Mouse (Mus musculus) G1E (cell line): ENCODE data around the gene Ago4.

Experiments used
- CTCF ChIP-seq: IDR thresholded peaks from 2 replicates; pipeline ENCODE4 v1.5.1; 2012; ENCODE audit warnings: low read depth, low read length, inconsistent platforms, mixed read lengths
- GATA1 ChIP-seq: IDR thresholded peaks from 2 replicates; pipeline ENCODE4 v1.6.1; 2012; ENCODE audit warnings: borderline replicate concordance, low read length, inconsistent platforms, mixed read lengths
- GATA2 ChIP-seq: IDR thresholded peaks from 2 replicates; pipeline ENCODE4 v1.6.1; 2012; ENCODE audit warnings: low read depth, low read length, inconsistent platforms, borderline replicate concordance
- POLR2AphosphoS5 ChIP-seq: IDR thresholded peaks from 2 replicates; pipeline ENCODE4 v1.6.1; 2012; ENCODE audit warnings: low read depth, low read length, inconsistent platforms; ENCODE audit not compliant: insufficient replicate concordance
- TAL1 ChIP-seq: conservative IDR thresholded peaks from 2 replicates; pipeline ENCODE4 v1.6.1; 2012; ENCODE audit warnings: low read depth, low read length, inconsistent platforms, mixed read lengths

DNA sequence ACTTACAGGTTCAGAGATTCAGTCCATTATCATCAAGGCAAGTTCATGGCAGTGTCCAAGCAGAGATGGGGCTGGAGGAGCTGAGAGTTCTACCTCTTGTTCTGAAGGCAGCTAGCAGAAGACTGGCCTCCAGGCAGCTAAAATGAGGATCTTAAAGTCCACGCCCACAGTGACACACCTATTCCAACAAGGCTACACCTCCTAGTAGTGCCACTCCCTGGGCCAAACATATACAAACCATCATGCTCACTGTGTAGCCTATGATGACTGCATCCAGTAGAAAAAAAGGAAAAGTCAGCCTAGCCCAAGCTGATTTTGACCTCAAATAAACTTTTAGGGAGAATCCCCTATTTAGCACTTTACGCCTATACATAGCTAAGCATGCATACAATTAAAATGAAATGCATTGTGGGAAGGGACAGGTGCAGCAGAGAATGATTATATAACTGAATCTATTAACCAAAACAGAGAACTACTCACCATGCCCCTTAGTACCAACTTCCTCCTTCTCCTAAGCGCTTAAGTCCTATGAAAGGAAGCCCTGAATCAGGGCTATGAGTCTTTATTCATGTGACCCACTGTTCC lies 7.3 kb upstream of the Ago4 start:
- TF ChIP-seq CTCF, result no peak
- no peak for TF ChIP-seq GATA1
- TF ChIP-seq GATA2, result no peak
- TF ChIP-seq TAL1, result no peak
- no peak for TF ChIP-seq POLR2AphosphoS5
